Mouse (Mus musculus): ENCODE measurements around the gene Drg2.

- no peak for TF ChIP-seq CTCF (IDR thresholded peaks at IDR 0.05; ENCODE audit: borderline replicate concordance, control insufficient read depth, extremely low read depth, insufficient read depth, low read length, poor library complexity)
- no peak for TF ChIP-seq POLR2A (IDR thresholded peaks at IDR 0.05; ENCODE audit: control insufficient read depth, extremely low read depth, insufficient read depth, low read length, poor library complexity)
Measured at GRCm38 (mm10) chr11:60454745-60455087, 325 bp downstream of the Drg2 start.
